Mouse (Mus musculus): ENCODE results near the gene Slc25a38.

Gene Slc25a38

GRCm38 (mm10) chr9:120149222-120149828 is 39.2 kb downstream of the Slc25a38 start, which contains the start of gene Mobp:
Mobp (plus strand) TSS chr9:120149707.
- no peak for DNase-seq

GRCm38 (mm10) chr9:120151152-120151551 is 41.0 kb downstream of the Slc25a38 start:
- no peak for DNase-seq

- DNase-seq = no peak
Observed at GRCm38 (mm10) chr9:120151906-120152399, 41.8 kb downstream of the Slc25a38 start.

GRCm38 (mm10) chr9:120158047-120158446 is 47.9 kb downstream of the Slc25a38 start:
- DNase-seq = no peak

GRCm38 (mm10) chr9:120163862-120164261 is 53.7 kb downstream of the Slc25a38 start:
- no peak for DNase-seq

- DNase-seq = no peak
Observed at GRCm38 (mm10) chr9:120167826-120168225, 57.7 kb downstream of the Slc25a38 start.

GRCm38 (mm10) chr9:120171295-120171694 is 61.1 kb downstream of the Slc25a38 start:
- DNase-seq = peak; percentile 59
